Mouse (Mus musculus) intestine, embryonic 15.5 days (tissue): ENCODE results near the gene Olfr1109. TPM values are rescaled to one million over a fixed set of nuclear protein-coding genes. Genes with fewer than 3 reads are reported as not detected.

Experiments
- ATAC-seq: fragments of 200-750 bp; cut with Nextera tagmentation; 2 replicates; pipeline ENCODE4 v1.8.0; 2017; ENCODE audit warnings: moderate TSS enrichment, moderate library complexity
- H3K27ac ChIP-seq: fragments of 300-500 bp; sonication (generic); 2 replicates; pipeline ENCODE4 v1.5.1; 2015; ENCODE audit warnings: mild to moderate bottlenecking, inconsistent platforms
- H3K27me3 ChIP-seq: fragments of 300-500 bp; sonication (generic); replicated peaks from 2 replicates; pipeline ENCODE4 v1.6.1; 2015; ENCODE audit warnings: inconsistent platforms
- H3K36me3 ChIP-seq: fragments of 300-500 bp; sonication (generic); 2 replicates; pipeline ENCODE4 v1.6.1; 2015; ENCODE audit warnings: inconsistent platforms
- H3K4me1 ChIP-seq: fragments of 300-500 bp; sonication (generic); replicated peaks from 2 replicates; pipeline ENCODE4 v1.6.1; 2015; ENCODE audit warnings: inconsistent platforms
- H3K4me2 ChIP-seq: fragments of 300-500 bp; sonication (generic); replicated peaks from 2 replicates; pipeline ENCODE4 v1.6.1; 2015; ENCODE audit warnings: mild to moderate bottlenecking, inconsistent platforms
- H3K4me3 ChIP-seq: fragments of 300-500 bp; sonication (generic); replicated peaks from 2 replicates; pipeline ENCODE4 v1.5.1; 2015; ENCODE audit warnings: inconsistent platforms
- H3K9ac ChIP-seq: fragments of 300-500 bp; sonication (generic); 2 replicates; pipeline ENCODE4 v1.6.1; 2015; ENCODE audit warnings: inconsistent platforms
- H3K9me3 ChIP-seq: fragments of 300-500 bp; sonication (generic); 2 replicates; pipeline ENCODE4 v1.6.1; 2016; ENCODE audit warnings: inconsistent platforms
- WGBS: fragments of 180-500 bp; shearing (Covaris S2); methylation state at CpG from one replicate; pipeline ENCODE4 v1.1.7; 2015; 5-methylcytosine and 5-hydroxymethylcytosine counted together
- polyA plus RNA-seq: library from polyadenylated mRNA; unstranded; fragments of >200 nt; fragmentation: Nextera tagmentation; extraction: Ambion mirVana; gene quantifications from 2 replicates; pipeline ENCODE4 v1.2.1, GENCODE M21; 2015

Olfr1109 gene
- polyA plus RNA-seq, result not detected in 2 replicates

GRCm38 (mm10) chr2:87095908-87096307 is at the start of gene Olfr1109:
Gene Olfr1109, minus strand, starts transcription at chr2:87096008.
- no peak for ATAC-seq
- no peaks in the 10 kb centered on the region for H3K4me1 ChIP-seq
- no peak within 1 kb of the TSS for H3K4me3 ChIP-seq
- 83% methylated on average over 1 of the region's 1 CpGs for WGBS
- H3K9me3 ChIP-seq, result no peaks in the 10 kb centered on the region
- no peak within 1 kb of the TSS for H3K9ac ChIP-seq
- H3K27me3 ChIP-seq, result no peaks in the 10 kb centered on the region
- no peak within 1 kb of the TSS for H3K27ac ChIP-seq
- no peaks in the 10 kb centered on the region for H3K36me3 ChIP-seq
- no peak within 1 kb of the TSS for H3K4me2 ChIP-seq

DNA sequence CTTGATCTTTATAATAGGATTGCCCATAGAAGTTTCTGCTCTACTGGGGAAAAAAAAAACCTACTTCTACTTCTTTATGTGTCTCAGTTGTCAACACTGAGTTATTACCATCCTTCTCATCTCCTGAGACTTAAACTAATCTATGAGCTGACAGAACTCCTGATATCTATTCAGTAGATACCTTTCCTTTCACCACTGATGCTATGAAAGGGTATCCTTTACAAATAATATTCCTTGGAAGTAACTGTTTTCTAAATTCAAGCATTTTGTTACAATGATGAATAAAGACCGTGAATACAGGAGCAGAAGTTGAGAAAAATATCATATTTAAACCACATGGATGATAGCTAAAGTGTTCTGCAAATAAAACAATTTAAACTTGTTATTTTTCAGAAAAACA is 44.4 kb upstream of the Olfr1109 start, which contains the start of gene Olfr1110:
Gene Olfr1110 (minus strand): TSS at position 101 of the 400 bp plus-strand sequence.
- H3K4me1 ChIP-seq, result no peaks in the 10 kb centered on the region
- no peak within 1 kb of the TSS for H3K27ac ChIP-seq
- H3K4me2 ChIP-seq, result no peak within 1 kb of the TSS
- H3K36me3 ChIP-seq, result no peaks in the 10 kb centered on the region
- ATAC-seq, result no peak
- no peak within 1 kb of the TSS for H3K9ac ChIP-seq
- no peak within 1 kb of the TSS for H3K4me3 ChIP-seq
- no peaks in the 10 kb centered on the region for H3K27me3 ChIP-seq
- 75% methylated on average over 1 of the region's 1 CpGs for whole genome bisulfite sequencing
- H3K9me3 ChIP-seq, result no peaks in the 10 kb centered on the region

DNA sequence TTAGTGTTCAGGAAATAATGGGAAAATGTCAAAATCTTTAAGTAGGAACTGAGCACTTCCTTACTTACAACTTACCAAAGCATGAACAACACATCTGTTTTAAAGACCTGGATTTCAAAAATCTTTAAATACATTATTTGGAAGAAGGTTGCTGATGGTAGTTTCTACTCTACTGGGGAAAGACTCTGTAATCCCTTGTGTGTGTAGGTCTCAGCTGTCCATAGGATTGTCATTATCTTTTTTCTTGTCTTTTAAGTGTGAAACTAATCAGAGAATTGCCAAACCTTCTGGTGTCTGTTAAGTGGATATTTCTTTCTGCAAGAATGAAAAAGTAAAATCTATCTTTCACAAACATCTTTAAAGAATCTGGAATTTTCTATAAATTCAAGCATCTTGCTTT is 18.7 kb upstream of the Olfr1109 start, which contains the start of gene Olfr259:
Gene Olfr259 (minus strand): TSS at position 101 of the 400 bp plus-strand sequence.
- Histone ChIP-seq H3K9me3 (no peaks in the 10 kb centered on the region), H3K4me1 (no peaks in the 10 kb centered on the region), H3K27me3 (no peaks in the 10 kb centered on the region), H3K36me3 (no peaks in the 10 kb centered on the region), H3K27ac (no peak within 1 kb of the TSS), H3K4me2 (no peak within 1 kb of the TSS), H3K4me3 (no peak within 1 kb of the TSS), H3K9ac (no peak within 1 kb of the TSS)
- ATAC-seq, result no peak

GRCm38 (mm10) chr2:87075717-87076116 is 20.1 kb downstream of the Olfr1109 start, which contains the start of gene Olfr1107:
Gene Olfr1107, minus strand, starts transcription at chr2:87075817.
- Histone ChIP-seq H3K27me3 (no peaks in the 10 kb centered on the region), H3K4me2 (no peak within 1 kb of the TSS), H3K27ac (no peak within 1 kb of the TSS), H3K4me1 (no peaks in the 10 kb centered on the region), H3K36me3 (no peaks in the 10 kb centered on the region), H3K4me3 (no peak within 1 kb of the TSS), H3K9ac (no peak within 1 kb of the TSS), H3K9me3 (no peaks in the 10 kb centered on the region)
- 85% methylated on average over 1 of the region's 1 CpGs for WGBS
- no peak for ATAC-seq

DNA sequence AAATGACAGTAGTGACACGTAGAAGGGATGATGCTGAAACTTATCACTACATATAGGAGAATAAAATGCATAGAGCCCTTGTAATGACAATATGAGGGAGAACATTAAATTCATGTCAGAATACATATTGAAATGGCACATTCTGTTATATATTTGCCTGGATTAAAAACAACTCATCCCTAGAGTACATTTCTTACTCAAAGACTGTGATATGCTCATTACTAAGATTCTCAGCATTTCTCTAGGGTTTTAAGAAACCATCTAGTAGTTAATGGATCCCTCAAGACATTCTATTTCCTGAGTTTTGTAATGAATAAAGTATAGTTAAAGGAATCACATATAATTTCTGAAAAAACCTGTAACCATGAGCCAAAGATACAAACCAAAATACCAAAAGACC is 43.6 kb downstream of the Olfr1109 start, which contains the start of gene Olfr1106:
Gene Olfr1106 (minus strand): TSS at position 101 of the 400 bp plus-strand sequence.
- no peaks in the 10 kb centered on the region for H3K4me1 ChIP-seq
- H3K9me3 ChIP-seq, result no peaks in the 10 kb centered on the region
- no peaks in the 10 kb centered on the region for H3K36me3 ChIP-seq
- ATAC-seq, result no peak
- no peaks in the 10 kb centered on the region for H3K27me3 ChIP-seq
- no peak within 1 kb of the TSS for H3K9ac ChIP-seq
- no peak within 1 kb of the TSS for H3K27ac ChIP-seq
- H3K4me2 ChIP-seq, result no peak within 1 kb of the TSS
- H3K4me3 ChIP-seq, result no peak within 1 kb of the TSS
- WGBS, result 69% methylated on average over 1 of the region's 1 CpGs

Other genes with a start within 250 kb of the Olfr1109 start
- gene Olfr1095, start 244.3 kb downstream of the Olfr1109 start, polyA plus RNA-seq, result not detected in 2 replicates
- not detected in 2 replicates for gene Gm13723, start 221.2 kb downstream of the Olfr1109 start, polyA plus RNA-seq
- gene Olfr1097, start 203.8 kb downstream of the Olfr1109 start, polyA plus RNA-seq, result not detected in 2 replicates
- not detected in 2 replicates for gene Olfr1098, start 171.5 kb downstream of the Olfr1109 start, polyA plus RNA-seq
- gene Olfr1099, start 135.3 kb downstream of the Olfr1109 start, polyA plus RNA-seq, result not detected in 2 replicates
- gene Olfr1100, start 116.1 kb downstream of the Olfr1109 start, polyA plus RNA-seq, result not detected in 2 replicates
- not detected in 2 replicates for gene Olfr1101, start 104.8 kb downstream of the Olfr1109 start, polyA plus RNA-seq
- gene Olfr1102, start 97.6 kb downstream of the Olfr1109 start, polyA plus RNA-seq, result not detected in 2 replicates
- not detected in 2 replicates for gene Olfr1104, start 68.9 kb downstream of the Olfr1109 start, polyA plus RNA-seq
- not detected in 2 replicates for gene Olfr1105, start 59.5 kb downstream of the Olfr1109 start, polyA plus RNA-seq
- not detected in 2 replicates for gene Olfr1106, start 43.7 kb downstream of the Olfr1109 start, polyA plus RNA-seq
- not detected in 2 replicates for gene Olfr1107, start 20.2 kb downstream of the Olfr1109 start, polyA plus RNA-seq
- not detected in 2 replicates for gene Olfr259, start 18.6 kb upstream of the Olfr1109 start, polyA plus RNA-seq
- gene Olfr1110, start 44.3 kb upstream of the Olfr1109 start, polyA plus RNA-seq, result not detected in 2 replicates
- not detected in 2 replicates for gene Olfr1111, start 56.6 kb upstream of the Olfr1109 start, polyA plus RNA-seq
- not detected in 2 replicates for gene Olfr1112, start 91.8 kb upstream of the Olfr1109 start, polyA plus RNA-seq
- gene Olfr1113, start 113.0 kb upstream of the Olfr1109 start, polyA plus RNA-seq, result not detected in 2 replicates
- gene Olfr1115, start 152.0 kb upstream of the Olfr1109 start, polyA plus RNA-seq, result not detected in 2 replicates
- gene Olfr1116, start 171.5 kb upstream of the Olfr1109 start, polyA plus RNA-seq, result not detected in 2 replicates
- gene Olfr1118, start 211.6 kb upstream of the Olfr1109 start, polyA plus RNA-seq, result not detected in 2 replicates